Mouse (Mus musculus): ENCODE data around the gene Vamp9.

The Vamp9 gene

DNA sequence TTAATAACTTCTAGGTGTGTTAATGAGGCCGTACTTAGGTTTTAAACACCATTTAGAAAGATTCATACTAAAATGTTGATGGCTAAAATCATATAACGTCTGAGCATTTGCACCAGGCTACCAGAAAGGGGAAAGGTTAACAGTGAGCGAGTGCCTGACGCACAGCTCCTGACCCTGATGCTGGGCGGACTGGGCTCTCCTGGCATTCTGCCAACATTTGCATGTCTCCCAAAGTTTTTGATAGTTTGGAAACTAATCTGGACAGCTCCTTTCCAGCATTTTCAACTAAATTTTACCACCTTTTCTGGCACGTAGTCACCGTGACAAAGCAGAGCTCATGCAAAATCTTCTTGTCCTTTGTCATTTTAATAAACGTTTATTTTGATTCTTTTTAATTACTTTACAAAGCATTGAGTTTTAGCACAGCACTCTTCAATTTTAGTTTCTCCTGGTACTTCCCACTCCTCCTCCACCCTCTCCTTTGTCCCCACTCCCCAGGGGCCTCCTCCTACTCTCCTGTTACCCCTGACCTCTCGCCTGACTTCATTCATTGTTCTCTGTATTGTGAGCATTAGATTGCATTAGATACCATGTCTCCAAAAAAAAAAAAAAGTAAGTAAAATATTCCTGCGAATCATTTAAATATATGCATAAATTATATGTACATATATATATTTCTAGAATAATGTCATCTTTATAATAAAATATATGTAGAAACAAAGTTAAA is 35.9 kb downstream of the Vamp9 start:
- peak; percentile 31 for DNase-seq

DNA sequence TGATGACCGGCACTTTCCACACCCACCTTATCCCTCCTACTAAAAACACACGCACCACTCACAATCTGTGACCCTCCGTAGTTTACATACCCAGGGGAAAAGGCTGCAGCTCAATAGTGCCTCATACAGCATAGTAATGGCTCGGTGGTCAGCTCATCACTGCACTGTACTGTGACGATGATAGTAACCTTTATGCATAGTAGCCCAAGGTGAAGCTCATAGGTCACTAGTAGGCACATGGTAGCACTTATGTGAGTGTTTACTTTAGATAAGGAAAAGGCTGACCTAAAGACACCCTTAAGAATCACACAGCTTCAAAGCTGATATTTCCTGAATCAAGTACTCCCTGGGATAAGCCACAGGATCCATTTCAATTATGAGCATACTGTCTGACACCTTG is 46.5 kb downstream of the Vamp9 start:
- DNase-seq, result no peak

DNA sequence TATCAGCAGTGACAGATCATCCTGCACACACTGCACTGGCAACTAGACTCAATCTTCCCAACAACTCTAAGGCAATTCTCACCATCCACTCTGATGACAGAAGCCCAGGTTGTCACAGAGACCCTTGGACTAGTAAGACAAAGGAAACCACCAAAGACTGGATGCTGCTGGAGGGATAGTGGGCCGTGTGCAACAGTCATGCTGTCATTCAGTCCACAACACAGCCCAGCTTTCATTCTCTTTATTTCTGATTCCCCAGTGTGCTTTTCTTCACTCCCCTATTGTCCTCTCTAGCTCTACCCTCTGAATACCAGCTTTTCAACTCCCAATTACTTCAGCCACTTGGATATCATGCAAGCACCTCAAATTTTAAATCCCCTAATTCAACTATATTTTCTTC is 47.8 kb downstream of the Vamp9 start:
- peak; percentile 41 for DNase-seq

DNA sequence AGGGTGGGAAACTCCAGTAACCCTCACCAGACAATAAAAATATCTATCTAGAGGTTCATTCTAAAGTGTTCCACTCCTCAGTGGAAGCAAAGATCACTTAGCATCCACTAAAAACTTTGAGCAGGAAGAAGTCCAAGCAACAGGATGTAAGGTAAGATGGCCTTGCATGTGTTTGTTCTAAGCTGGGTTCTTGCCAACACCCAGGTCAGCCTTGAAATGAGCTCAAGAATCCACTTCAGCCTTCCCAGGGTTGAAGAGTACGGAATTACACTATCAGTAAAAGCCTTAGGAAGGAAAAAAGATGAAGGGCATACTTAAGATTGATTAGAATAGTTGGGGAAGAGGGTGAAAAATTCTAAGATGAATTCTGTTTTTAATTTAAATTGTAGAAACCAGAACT is 52.6 kb downstream of the Vamp9 start:
- DNase-seq, result no peak

DNA sequence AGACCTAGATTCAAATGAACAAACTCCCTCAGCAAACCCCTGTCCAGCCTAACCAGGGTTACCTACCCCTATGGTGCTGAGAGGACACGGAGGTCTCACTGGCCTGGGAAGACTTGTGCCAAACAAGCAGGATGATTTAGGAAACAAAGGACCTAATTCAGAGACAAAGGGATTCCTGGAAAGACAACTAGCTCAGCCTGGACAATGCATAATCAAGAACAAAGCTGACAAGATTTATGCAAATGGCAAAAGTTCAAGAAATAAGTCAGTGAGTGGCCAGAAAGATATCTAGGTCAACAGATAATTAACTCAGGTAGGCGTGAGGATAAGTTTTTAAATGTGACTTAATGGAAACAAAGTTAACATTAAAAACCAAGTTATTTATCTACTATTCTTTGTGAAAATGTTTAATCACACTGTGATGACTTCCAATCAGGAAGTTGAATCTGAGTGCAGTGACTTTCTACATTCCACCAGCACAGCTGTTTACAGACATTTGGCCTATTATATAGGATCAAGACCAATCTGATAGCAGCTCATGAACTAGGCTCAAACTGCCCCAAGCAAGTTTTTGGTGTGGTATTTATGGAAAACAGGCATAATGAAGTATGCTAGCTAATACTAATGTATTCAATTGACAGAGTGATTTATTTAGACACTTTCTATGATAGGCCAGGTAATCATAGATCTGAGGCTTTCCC is 53.3 kb downstream of the Vamp9 start:
- DNase-seq, result no peak

DNA sequence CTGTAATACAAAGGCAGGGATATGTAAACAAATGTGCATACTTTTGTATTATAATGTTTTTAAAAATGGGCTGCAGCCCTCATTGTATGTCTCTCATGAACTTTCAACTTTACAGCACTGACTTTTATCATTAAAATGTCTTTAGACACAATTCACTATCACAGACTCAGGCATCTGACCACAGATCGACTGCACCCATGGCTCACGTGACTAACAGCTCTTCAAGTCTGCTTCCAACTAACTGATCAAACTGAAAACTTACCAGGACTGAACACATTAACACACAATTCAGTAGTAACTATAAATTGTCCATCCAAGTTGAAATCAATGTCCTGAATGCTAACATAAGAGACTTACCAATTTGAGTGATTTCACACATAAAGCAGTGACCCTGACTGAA is 53.9 kb downstream of the Vamp9 start:
- no peak for DNase-seq

DNA sequence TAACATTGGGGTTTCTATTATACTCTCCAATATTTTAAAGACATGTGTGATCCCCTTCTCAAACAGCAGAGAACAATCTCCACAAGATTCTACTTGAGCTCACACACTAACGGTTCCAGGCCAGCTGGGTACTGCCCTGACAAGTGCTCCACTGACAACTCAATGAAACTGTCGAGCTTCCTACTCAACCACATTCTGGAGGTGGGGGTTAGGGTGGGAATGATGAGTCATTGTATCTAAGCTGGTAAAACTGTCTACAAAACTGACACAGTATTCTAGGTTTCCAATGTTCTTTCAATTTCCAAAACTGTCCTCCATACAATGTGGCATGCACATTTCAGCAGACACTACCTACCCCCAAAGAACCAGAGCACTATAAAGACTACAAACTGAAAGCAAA is 67.9 kb downstream of the Vamp9 start:
- no peak for DNase-seq

DNA sequence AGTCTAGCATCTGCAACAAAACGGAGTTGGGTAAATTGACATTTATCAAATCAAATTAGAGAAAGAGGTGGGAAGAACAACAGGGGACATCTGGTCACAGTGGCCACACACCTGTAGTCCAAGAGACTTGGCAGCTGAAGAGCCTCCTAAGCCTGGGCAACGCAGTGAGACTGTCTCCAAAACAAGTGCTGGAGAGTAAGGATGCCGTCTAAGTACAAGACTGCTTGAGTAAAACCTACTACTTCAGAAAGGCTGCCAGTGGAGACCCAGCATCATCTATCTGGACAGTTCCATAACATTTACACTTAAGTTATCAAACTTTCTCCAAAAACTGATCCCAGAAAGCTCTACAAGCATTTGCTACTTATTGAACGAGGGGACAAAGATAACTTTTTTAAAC is 69.0 kb downstream of the Vamp9 start:
- no peak for DNase-seq

DNA sequence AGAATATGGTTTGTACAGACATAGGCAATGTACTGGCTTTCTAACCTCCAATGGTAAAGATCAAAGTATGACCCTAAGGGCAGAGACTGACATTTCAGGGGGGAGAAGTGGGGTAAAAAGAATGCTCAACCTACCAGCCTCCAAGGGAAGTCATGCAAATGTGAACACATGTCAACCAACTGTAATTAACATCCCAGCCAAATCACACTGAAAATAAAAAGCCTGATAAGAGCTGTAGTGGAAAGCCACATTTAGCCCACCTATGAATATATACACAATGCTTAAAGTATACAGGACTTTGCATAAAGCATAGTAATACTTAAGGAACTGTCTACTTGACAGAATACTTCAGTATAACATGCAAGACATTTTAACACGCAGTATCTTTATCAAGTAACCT is 69.7 kb downstream of the Vamp9 start:
- no peak for DNase-seq

DNA sequence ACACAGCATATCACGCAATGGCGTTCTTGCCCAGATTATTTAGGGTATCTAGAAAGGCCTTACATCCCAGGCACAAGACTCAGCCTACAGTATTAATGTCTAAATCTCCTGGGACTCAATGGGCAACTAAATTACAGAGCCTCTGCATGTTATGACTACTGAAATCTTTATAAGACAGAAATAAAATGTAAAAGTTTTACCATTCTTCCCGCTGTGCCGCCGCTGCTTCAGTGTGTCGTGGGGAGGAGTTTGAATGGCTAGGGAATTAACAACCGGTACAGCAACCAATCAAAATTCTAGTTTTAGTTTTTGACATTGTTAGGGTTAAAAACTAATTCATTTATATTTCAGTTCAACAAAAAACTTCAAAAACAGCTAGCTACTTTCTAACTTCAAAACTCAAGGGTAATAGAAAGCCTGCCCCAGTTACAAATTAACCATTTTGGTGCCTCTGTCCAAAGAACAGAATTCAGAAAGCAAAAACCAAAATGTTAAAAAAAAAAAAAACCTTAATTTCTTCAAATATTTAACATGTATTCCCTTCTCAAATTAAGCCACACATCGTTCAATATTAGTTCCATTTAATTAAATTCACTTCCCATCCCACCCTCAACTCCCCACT is 70.4 kb downstream of the Vamp9 start:
- DNase-seq, result no peak

DNA sequence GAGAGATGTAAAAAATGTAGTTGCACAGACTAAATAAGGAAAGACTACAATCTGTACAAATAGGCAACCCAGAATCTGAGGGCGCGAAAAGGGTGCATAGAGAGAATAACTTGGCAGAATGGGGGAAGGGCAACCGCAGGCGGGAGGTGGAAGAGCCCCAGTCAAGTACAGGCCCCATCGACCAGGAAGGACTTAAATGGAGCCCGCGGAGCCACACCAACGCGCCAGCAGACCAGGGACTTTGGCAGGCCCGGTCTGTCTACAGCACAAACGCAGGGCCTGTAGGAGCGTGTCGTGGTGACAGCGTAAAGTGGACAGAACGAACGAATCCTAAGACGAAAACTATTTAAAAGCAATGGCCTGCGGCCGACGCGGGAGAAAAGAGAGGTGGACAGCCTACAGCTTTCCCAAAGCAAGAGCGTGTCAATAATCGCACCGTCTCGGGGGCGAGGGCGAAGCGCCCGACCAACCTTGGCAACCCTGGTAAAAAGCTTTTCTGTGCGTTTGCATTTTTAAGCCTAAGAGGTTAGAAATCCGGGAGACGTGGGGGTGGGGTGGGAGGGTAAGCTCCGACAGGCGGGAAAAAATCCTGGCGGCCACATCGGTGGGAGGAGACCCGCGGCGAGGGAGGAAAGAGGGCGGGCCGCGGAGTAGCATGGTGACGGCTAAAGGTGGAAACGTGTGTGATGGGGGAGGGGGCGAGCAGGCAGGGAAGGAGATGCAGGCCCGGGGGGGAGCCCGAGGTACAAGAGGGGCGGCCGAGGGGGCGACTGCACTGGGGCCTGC is 71.7 kb downstream of the Vamp9 start:
- DNase-seq, result peak; percentile 89

DNA sequence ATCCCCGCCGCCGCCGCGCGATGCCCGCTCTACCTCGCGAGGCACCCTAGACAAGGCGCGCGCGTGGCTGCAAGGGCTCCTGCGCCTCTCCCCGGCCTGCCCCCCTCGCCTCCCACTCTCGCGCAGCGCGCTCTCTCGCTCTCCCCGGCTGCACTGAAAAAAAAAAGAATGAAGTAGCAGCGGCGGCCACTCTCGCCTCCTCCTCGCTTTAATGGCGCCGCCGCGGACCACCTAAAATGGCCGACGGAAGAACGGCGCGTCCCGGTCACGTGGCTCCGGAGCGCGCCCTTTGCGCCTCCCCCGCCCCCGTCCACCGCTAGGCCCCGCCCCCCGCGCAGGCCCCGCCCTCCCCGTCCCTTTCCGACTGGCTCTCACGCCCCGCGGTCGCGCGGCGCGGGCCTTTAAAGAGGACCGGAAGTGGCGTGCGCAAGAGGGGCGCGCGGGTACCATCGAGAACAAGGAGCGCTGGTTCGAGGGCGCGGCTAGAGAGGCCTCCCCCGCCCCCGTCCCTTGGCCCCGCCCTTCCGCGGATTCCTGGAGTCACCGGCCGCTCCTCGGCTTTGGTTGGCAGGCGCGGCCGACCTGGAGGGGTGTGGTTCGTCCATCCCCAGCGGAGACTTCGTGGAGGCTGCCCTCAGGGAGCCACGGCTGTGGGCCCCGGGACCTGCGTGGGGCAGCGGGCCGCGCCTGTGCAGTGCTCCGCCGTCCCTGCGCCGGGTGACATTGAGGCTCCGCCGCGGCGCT is 72.8 kb downstream of the Vamp9 start, which contains the start of the genes Hnrnpd and 4930524J08Rik:
Hnrnpd (minus strand) TSS at position 240 of the 744 bp plus-strand sequence.
4930524J08Rik (plus strand) TSS at position 363 of the 744 bp plus-strand sequence.
- DNase-seq, result peak; percentile 100

DNA sequence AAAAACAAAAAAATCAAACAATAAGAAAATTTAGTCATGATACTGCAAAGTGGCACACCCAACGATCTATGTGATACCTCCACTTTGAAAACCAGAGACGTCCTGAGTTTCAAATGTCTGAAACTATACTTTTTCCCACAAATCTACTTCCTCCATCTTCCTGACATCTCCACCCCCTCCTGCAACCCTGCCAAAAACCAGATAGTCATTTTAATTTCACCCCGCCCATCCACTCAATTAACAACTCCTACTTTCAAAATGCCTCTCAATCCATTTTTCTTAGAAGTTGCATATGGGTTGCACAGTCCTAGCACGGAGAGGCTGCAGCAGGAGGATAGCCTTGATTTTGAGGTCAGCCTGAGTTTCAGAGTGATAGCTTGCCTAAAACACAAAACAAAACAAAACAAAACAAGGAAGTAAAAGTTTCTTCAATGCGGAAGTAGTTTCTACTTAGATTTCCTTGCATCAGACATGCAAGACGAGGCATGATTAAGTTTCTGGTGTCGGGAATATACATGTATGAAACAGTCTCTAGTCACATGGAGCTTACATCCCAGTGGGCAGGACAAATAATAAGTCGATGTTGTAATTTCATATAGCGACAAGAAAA is 77.5 kb downstream of the Vamp9 start:
- DNase-seq, result no peak

DNA sequence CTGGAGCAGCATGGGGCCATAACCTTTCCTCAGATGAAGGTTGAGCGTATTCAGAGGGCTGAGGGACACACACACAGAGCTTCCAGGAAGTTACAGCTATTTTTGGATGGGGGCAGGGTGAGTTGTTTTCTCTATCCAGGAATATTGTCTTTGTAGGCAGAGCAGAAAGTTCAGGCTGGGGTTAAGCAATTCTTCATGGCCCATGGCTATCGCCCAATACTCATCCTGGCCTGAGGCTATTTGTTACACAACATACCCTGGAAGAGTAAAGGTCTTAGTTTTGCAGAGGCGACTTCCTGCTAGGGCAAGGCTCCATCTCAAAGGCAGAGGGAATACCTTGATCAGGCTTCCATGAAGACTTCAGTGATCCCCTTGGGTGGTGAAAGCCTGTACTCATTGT is 88.1 kb downstream of the Vamp9 start:
- no peak for DNase-seq

DNA sequence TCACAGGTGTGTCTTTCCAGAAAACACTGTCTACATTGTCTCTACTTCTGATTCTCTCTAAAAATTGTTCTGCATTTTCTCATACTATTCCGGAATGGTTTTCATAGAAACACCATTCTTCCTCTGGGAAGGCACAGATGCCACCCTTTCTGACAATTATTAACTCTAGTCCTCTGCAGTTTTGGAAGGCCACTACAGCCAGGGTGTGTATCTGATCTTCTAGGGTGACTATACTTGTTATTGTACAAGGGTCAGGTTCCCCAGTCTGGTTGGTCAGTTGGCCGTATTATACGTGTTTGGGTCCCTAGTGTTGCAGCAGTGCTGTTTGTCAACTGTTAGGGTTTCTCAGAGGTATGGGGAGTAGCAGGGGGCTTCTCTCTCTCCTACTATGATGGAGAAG is 88.6 kb downstream of the Vamp9 start:
- DNase-seq, result no peak

DNA sequence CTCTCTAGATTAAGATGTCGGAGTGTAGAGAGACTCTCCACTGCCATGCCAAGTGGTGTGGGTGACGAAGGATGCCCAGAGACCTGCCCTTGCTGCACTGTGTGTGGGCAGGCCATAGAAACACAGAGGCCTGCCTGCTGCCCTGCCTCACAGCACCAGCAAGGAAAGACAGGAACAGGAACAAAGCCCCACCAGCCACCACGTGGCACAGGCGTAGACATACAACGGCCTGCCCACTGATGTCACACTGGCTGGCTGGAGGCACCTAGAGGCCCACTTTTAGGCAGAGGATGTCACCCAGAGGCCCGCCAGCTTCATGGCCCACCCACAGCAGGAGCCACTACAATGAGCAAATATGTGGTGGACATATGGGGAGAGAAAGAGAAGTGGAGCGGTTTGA is 94.0 kb downstream of the Vamp9 start:
- no peak for DNase-seq

DNA sequence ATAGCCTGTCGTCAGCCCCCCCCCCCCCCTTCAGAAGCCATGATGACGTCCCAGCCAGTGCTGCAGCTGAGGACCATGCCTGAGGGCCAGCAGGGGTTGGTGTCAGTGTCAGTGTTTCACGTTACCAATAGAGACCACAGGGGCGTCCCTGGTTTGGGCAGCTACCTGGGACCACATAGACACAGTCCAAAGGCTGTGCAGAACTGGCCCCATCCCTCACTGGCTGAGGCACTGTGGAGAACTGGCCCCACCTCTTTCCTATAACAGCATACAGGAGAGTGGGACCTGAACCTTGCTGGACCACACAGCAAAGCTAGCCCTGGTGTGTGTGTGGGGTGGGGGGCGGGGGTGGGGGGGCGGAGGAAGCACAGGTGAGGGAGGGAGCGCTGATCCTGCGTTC is 94.4 kb downstream of the Vamp9 start:
- no peak for DNase-seq
